Mouse (Mus musculus) embryonic fibroblast, embryonic 13.5 days (primary cell): ENCODE measurements around the gene Pptc7.

Experiments used
- CTCF ChIP-seq: IDR thresholded peaks from 2 replicates; pipeline ENCODE4 v1.5.1; 2011; ENCODE audit warnings: mild to moderate bottlenecking, control low read depth, low read length, moderate library complexity, borderline replicate concordance; ENCODE audit not compliant: insufficient read depth
- POLR2A ChIP-seq: IDR thresholded peaks from 2 replicates; pipeline ENCODE4 v1.6.1; 2011; ENCODE audit warnings: low read depth, mild to moderate bottlenecking, control low read depth, low read length, moderate library complexity

DNA sequence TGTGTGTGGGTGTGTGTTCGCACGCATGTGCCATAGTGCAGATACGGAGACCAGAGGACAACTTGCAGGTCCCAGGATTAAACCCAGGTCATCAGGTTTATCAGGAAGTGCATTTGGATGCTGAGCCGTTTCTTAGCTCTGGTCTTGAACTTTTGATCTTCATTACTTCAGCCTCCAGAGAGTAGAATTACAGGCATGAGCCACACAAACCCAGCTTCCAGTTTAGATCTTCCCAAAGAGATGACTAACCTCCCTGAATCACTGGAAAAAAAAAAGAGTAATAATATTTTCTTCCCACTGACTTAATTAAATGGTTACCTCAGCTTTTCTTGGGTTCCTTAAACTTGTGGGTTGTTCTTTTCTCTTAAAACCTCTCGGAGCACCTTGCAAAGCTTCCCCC is 11.3 kb upstream of the Pptc7 start:
- TF ChIP-seq CTCF (no peak), POLR2A (no peak)
